Mouse (Mus musculus): Measurements from ENCODE around the gene Ptprt. TPM values are rescaled to one million over a fixed set of nuclear protein-coding genes. Genes with fewer than 3 reads are reported as not detected.

Gene Ptprt
- total and polyA plus RNA-seq, 2 experiments = 0.37 to 0.44 TPM

DNA sequence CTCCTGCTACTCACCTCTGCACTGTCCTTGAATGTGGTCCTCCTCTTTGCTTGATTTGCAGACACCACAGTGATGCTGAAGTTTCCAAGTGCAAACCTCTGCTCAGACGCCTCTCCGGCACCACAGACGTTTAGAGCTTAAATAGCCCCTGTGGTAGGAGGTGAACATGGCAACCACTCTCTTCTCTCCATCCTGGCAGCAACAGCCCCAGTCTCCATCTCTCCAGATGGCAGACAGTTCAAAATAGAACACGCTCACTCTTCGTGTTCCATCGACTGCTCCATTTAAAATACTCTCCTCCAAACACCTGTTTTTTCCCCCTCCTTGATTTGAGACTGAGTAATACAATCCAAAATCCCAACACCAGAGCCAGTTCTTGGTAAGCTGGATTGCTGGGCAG is 861.0 kb downstream of the Ptprt start:
- H3K9ac ChIP-seq (ENCODE audit: low read depth, low read length) = no peak overlapping the region
- WGBS = 85% methylated on average over 6 of the region's 6 CpGs
- H3K4me1 ChIP-seq (ENCODE audit: control insufficient read depth, insufficient read depth, low read length) = no peaks in the 10 kb centered on the region
- H3K36me3 ChIP-seq (ENCODE audit: control insufficient read depth, insufficient read depth, low read length) = no peaks in the 10 kb centered on the region
- H3K79me2 ChIP-seq (ENCODE audit: control insufficient read depth, insufficient read depth, low read length) = no peaks in the 10 kb centered on the region
- TF ChIP-seq POLR2A (IDR thresholded peaks at IDR 0.05; ENCODE audit: extremely low read depth, insufficient read depth, low read length) = no peak
- no peak for TF ChIP-seq CTCF (IDR thresholded peaks at IDR 0.05; ENCODE audit: low read depth, low read length)
- no peak for DNase-seq (ENCODE audit: extremely low read depth, low read depth, low spot score)
- no peak overlapping the region for H3K4me3 ChIP-seq (ENCODE audit: insufficient read depth, low read depth, low read length)
- no peak overlapping the region for H3K27ac ChIP-seq (replicated peaks; ENCODE audit: insufficient read depth, low read depth, low read length)
- no peaks in the 10 kb centered on the region for H3K27me3 ChIP-seq (ENCODE audit: control insufficient read depth, insufficient read depth, low read length)

DNA sequence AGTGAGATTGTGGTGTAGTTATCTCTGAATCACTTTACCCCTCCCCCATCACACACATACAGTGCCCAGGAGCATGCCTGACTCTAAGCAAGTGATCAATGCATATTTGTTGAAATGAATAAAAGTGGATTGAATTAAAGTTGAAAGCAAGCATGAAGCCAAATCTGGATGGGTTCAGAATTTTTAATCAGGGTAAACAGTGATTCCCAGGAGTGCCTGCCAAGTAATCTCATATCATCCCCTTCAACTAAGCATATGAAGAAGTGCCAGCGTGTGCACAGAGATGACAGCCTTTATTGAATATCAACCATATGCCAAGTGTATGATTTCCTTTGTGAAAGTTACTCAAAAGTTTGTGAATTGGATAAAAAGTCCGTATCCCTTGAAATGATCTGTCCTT is 893.4 kb downstream of the Ptprt start:
- 78% methylated on average over 2 of the region's 2 CpGs for WGBS
- Histone ChIP-seq H3K27me3 (ENCODE audit: control insufficient read depth, insufficient read depth, low read length) (no peaks in the 10 kb centered on the region), H3K36me3 (ENCODE audit: control insufficient read depth, insufficient read depth, low read length) (no peaks in the 10 kb centered on the region), H3K79me2 (ENCODE audit: control insufficient read depth, insufficient read depth, low read length) (no peaks in the 10 kb centered on the region), H3K4me3 (ENCODE audit: insufficient read depth, low read depth, low read length) (no peak overlapping the region), H3K27ac (replicated peaks; ENCODE audit: insufficient read depth, low read depth, low read length) (no peak overlapping the region), H3K4me1 (ENCODE audit: control insufficient read depth, insufficient read depth, low read length) (no peaks in the 10 kb centered on the region), H3K9ac (ENCODE audit: low read depth, low read length) (no peak overlapping the region)
- TF ChIP-seq POLR2A (IDR thresholded peaks at IDR 0.05; ENCODE audit: extremely low read depth, insufficient read depth, low read length) = no peak
- no peak for TF ChIP-seq CTCF (IDR thresholded peaks at IDR 0.05; ENCODE audit: low read depth, low read length)
- DNase-seq (ENCODE audit: extremely low read depth, low read depth, low spot score) = no peak

DNA sequence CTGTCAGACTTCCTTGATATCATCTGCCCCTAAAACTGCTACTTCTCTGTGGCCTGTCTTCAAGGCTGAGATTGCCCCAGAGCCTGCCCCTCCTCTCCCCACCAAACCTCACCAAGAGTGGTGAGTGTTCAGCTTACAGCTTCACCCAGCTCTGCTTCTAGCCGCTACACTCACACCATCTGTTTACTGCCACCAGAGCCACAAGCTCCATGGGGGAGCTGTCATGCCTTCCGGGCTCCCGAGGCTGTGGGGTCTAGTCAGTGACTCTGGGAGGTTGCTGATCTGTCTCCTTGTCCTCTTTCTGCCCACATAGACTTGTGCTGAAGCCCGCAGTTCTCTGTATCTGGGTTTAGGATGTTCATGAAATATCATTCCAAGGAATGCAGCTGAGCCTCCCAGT is 947.9 kb downstream of the Ptprt start:
- Histone ChIP-seq H3K9ac (ENCODE audit: low read depth, low read length) (no peak overlapping the region), H3K4me3 (ENCODE audit: insufficient read depth, low read depth, low read length) (no peak overlapping the region), H3K27ac (replicated peaks; ENCODE audit: insufficient read depth, low read depth, low read length) (no peak overlapping the region), H3K36me3 (ENCODE audit: control insufficient read depth, insufficient read depth, low read length) (no peaks in the 10 kb centered on the region), H3K4me1 (ENCODE audit: control insufficient read depth, insufficient read depth, low read length) (no peaks in the 10 kb centered on the region), H3K27me3 (ENCODE audit: control insufficient read depth, insufficient read depth, low read length) (no peaks in the 10 kb centered on the region), H3K79me2 (ENCODE audit: control insufficient read depth, insufficient read depth, low read length) (no peaks in the 10 kb centered on the region)
- DNase-seq (ENCODE audit: extremely low read depth, low read depth, low spot score) = no peak
- no peak for TF ChIP-seq POLR2A (IDR thresholded peaks at IDR 0.05; ENCODE audit: extremely low read depth, insufficient read depth, low read length)
- no peak for TF ChIP-seq CTCF (IDR thresholded peaks at IDR 0.05; ENCODE audit: low read depth, low read length)
- WGBS = 60% methylated on average over 4 of the region's 4 CpGs

- TF ChIP-seq POLR2A (IDR thresholded peaks at IDR 0.05; ENCODE audit: extremely low read depth, insufficient read depth, low read length) = no peak
- TF ChIP-seq CTCF (IDR thresholded peaks at IDR 0.05; ENCODE audit: low read depth, low read length) = no peak
- no peak for DNase-seq (ENCODE audit: extremely low read depth, low read depth, low spot score)
- WGBS = 79% methylated on average over 5 of the region's 5 CpGs
Measured at GRCm38 (mm10) chr2:161709316-161709715, 951.6 kb downstream of the Ptprt start.

DNA sequence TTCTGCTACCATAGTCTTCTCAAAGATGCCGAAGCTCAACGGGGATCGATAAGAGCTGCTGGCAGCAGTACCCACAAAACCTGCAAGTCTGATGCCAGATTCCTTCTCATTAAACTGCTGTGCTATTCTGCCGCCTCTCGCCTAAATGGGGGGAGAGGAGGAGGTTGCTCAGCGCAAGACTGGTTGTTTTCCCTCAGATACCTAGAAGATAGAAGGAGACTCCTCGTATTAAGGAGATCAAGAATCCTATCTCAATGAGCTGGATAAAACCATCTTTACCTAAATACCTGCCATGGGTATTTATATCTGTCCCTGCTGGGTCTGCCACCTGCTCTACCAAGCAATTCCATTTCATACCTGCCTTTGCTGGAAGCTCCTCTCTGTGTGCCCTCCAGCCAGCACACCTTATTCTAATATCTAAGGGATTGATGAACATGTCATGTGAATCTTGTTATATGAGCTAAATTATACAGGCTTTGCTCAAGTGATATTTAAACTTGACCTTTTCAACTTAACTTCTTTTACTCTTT is 954.5 kb downstream of the Ptprt start:
- Histone ChIP-seq H3K79me2 (ENCODE audit: control insufficient read depth, insufficient read depth, low read length) (no peaks in the 10 kb centered on the region), H3K4me3 (ENCODE audit: insufficient read depth, low read depth, low read length) (no peak overlapping the region), H3K36me3 (ENCODE audit: control insufficient read depth, insufficient read depth, low read length) (no peaks in the 10 kb centered on the region), H3K4me1 (ENCODE audit: control insufficient read depth, insufficient read depth, low read length) (no peaks in the 10 kb centered on the region), H3K27me3 (ENCODE audit: control insufficient read depth, insufficient read depth, low read length) (no peaks in the 10 kb centered on the region), H3K9ac (ENCODE audit: low read depth, low read length) (no peak overlapping the region), H3K27ac (replicated peaks; ENCODE audit: insufficient read depth, low read depth, low read length) (no peak overlapping the region)
- WGBS = 93% methylated on average over 7 of the region's 7 CpGs
- no peak for TF ChIP-seq POLR2A (IDR thresholded peaks at IDR 0.05; ENCODE audit: extremely low read depth, insufficient read depth, low read length)
- no peak for TF ChIP-seq CTCF (IDR thresholded peaks at IDR 0.05; ENCODE audit: low read depth, low read length)
- DNase-seq (ENCODE audit: extremely low read depth, low read depth, low spot score) = no peak

More at GRCm38 (mm10) chr2:161709316-161709715, 951.6 kb downstream of the Ptprt start:
- H3K27me3 ChIP-seq (ENCODE audit: control insufficient read depth, insufficient read depth, low read length) = no peaks in the 10 kb centered on the region
- H3K9ac ChIP-seq (ENCODE audit: low read depth, low read length) = no peak overlapping the region
- no peak overlapping the region for H3K4me3 ChIP-seq (ENCODE audit: insufficient read depth, low read depth, low read length)
- no peaks in the 10 kb centered on the region for H3K36me3 ChIP-seq (ENCODE audit: control insufficient read depth, insufficient read depth, low read length)
- H3K4me1 ChIP-seq (ENCODE audit: control insufficient read depth, insufficient read depth, low read length) = no peaks in the 10 kb centered on the region
- H3K27ac ChIP-seq (replicated peaks; ENCODE audit: insufficient read depth, low read depth, low read length) = no peak overlapping the region
- no peaks in the 10 kb centered on the region for H3K79me2 ChIP-seq (ENCODE audit: control insufficient read depth, insufficient read depth, low read length)

- TF ChIP-seq POLR2A (IDR thresholded peaks at IDR 0.05; ENCODE audit: extremely low read depth, insufficient read depth, low read length) = no peak
- no peak for TF ChIP-seq CTCF (IDR thresholded peaks at IDR 0.05; ENCODE audit: low read depth, low read length)
- Histone ChIP-seq H3K4me3 (ENCODE audit: insufficient read depth, low read depth, low read length) (no peak overlapping the region), H3K9ac (ENCODE audit: low read depth, low read length) (no peak overlapping the region), H3K36me3 (ENCODE audit: control insufficient read depth, insufficient read depth, low read length) (no peaks in the 10 kb centered on the region), H3K4me1 (ENCODE audit: control insufficient read depth, insufficient read depth, low read length) (no peaks in the 10 kb centered on the region), H3K27ac (replicated peaks; ENCODE audit: insufficient read depth, low read depth, low read length) (no peak overlapping the region), H3K79me2 (ENCODE audit: control insufficient read depth, insufficient read depth, low read length) (no peaks in the 10 kb centered on the region), H3K27me3 (ENCODE audit: control insufficient read depth, insufficient read depth, low read length) (no peaks in the 10 kb centered on the region)
- WGBS = 58% methylated on average over 8 of the region's 8 CpGs
- no peak for DNase-seq (ENCODE audit: extremely low read depth, low read depth, low spot score)
Measured at GRCm38 (mm10) chr2:161704811-161705210, 956.1 kb downstream of the Ptprt start.
